Mouse (Mus musculus) cerebellum, adult 11-12 months (tissue): ENCODE data around the gene Hba-x.

Experiments
- DNase-seq: peaks from one replicate; pipeline ENCODE4 v3.0.0; 2022

Hba-x gene

DNA sequence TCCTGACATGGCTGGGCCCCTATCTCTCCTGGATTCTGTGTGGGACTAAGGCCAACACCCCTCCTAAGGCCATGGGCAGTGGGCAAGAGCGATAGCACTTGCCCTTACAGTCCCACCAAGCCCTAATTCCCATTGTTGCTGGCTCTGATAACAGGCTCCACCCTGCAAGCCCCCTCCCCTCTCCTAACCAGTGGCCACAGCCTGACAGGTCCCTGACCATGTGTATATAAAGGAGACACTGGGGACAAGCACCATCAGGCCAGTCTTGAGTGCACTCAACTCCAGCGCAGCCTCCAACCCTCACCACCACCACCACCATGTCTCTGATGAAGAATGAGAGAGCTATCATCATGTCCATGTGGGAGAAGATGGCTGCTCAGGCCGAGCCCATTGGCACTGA lies at the start of gene Hba-x:
Gene Hba-x (plus strand): TSS at position 54 of the 400 bp plus-strand sequence.
- no peak for DNase-seq

DNA sequence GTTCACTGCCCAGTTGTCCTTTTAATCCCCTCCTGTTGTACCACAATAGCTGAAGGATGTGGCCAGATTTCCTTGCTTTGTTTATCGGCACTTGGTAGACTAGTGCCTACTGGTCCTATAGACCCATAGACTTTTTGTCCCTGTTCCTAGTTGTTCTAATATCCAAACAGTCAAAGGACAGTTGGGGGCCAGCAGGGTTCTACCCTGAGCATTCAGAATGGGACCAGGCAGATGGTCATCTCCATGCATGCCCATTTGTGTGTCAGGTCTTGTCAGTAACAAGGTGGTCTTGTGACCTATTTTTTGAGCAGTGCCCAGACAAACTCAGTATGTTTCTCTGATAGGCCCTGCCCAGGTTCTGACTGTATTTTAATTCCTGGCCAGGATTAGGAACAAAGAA lies 49.2 kb upstream of the Hba-x start:
- peak; percentile 73 for DNase-seq

DNA sequence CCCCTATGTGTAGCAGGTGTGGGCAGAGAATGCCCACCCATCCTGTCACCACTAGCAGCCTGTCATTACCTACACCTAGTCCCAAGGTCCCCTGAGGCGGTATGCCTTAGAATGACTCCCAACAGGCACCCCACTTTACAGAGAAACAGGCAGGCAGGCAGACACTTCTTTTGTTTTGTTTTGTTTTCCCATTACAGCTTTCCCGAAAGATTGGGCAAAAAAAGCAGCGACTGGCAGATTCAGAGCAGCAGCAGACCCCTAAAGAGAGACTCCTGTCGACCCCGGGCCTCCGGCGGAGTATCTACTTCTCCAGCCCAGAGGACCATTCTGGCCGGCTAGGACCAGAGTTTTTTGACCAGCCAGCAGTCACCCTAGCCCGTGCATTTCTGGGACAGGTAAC lies 48.6 kb upstream of the Hba-x start:
- DNase-seq, result no peak

DNA sequence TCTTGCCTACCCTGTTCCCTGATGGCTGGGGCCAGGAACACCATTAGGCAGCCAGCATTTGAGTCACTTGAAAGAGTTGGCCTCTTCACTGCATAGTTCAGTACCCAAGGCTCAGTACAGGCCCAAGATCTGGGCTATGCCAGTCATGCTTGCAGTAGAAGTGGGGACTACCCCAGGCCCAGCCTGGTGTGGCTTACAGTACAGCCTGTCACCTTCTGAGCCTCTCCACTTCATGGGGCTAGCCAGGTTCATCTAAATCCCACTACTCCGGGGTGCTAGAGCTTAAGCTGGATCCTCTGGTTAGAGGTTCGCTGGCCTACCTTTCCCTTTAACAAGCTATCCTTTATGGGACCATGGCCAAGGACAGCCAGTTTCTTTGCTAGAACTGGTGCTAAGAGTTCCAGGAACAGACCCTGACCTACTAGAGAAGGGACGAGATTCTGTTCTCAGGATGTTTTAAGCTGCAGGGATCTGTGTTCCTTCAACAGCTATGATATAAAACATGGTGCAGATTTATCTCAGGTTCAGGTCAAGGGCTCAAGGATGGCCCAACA lies 47.8 kb upstream of the Hba-x start:
- DNase-seq, result peak; percentile 40

DNA sequence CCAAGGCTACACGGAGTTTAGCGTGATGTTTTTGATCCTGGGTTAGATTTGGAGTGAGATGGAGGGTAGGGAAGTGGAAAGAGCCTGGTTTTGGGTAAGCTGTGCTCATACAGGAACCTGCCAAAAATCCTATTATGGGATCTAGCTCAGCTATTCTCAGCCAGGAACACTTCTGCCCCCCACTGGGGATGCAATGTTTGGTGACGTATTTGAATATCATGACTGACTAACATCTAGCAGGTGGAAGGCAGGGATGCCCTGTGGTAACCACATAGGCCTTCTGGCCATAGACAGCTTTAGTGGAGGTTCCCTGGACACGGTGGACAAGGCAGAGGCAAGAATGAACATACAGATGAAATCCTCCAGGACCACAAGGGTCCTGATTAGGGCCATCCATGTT lies 46.0 kb upstream of the Hba-x start:
- DNase-seq, result peak; percentile 67

DNA sequence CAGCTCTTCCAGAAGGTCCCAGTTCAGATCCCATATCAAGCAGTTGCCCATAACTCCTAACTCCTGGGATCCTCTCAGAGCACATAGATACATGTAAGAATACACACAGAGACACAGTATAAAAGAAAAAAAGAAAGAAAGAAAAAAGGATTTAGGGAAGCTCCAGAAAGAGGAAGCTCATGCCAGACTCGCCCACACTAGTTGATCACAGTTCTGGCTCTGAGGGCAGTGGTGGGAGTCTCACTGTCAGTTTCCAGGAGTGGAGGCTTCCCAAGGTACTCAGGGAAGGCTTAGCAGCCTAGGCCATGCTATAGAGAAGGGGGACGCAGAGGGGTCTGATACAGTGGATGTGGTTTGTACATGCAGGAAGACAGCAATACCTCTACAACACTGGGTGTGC lies 45.1 kb upstream of the Hba-x start:
- no peak for DNase-seq

DNA sequence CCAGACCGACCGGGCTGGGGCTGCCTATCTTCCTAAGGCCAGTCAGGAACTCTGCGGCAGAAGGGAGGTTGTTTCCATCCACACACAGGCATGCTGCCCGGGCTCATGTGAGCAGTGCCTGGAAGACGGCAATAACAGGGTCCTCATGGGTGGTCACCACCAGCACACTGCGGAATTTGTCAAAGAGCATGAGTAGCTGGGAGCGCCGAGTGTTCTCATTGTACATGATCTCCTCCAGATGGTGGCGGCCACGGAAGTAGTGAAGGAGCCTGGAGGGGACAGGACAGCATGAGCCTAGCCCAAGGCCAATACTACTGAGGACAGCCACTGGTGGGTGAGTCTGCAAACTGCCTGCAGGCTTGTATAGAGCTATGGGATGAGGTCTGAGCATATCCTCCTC lies 43.4 kb upstream of the Hba-x start:
- DNase-seq, result peak; percentile 54

DNA sequence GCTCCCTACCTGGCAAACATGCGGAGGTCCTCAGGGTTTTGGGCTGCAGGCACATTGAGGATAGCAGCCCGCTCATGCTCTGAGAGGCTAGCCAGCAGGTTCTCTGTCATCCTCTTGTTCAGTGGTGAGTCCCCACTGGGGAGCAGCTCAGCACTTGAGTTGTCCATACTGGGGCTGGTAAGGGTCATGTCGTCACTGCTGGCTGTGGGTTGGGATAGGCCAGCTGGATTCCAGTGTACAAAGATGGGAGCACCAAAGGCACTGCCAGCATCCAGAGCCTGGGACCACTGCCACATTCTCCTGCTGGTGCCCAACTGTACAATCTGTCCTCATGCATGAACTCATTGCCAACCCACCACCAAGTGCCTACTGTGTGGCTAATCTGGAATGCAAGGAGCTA lies 42.3 kb upstream of the Hba-x start:
- DNase-seq, result peak; percentile 68

DNA sequence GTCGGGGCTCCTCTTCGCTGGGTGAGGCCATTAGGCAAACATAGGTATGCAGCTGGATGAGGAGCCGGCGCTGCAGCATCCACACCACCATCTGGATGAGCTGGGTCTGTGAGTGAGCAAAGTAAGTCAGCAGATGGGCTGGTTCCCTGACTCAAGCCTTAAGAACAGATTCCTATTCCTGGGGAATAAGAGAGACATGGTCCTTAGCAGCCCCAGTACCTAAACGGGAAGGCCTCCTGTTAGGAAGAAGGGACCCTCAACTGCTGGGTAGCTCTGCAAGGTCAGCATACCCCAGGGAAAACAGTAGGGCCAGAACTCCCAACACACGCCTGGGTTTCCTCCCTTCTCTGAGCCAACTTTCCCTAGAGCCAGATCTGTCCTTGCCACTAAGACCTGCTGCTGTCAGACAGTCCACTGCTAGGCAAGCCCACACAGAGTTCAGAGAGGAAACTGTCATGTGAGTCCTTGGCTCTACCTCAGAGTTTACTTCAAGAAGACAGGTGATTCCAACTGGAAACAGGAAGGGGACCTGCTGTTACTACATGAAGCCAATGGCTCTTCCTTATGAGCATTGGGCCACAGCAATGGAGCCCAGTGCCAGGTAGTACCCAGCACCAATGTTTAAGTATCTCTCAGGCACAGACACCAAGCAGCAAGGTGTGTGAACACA lies 41.2 kb upstream of the Hba-x start:
- DNase-seq, result peak; percentile 30

DNA sequence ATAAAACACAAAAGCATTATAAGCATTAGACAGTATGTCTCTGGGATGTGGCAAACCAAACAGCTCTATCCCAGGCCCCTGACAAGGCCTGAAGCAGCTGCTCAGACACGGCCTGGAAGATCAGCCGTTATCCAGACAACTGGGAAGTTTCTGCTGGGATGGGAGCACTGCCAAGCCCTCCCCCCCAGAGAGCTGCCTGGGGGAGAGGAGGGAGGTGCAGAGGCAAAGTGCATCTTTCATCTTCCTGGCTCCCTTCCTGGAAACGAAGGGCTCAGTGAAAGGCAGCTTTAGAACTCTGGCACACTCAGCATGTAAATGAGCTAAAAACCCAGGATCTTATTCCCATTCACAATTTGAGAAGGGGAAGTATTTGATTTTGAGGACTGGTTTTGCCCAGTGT lies 40.6 kb upstream of the Hba-x start:
- peak; percentile 66 for DNase-seq

DNA sequence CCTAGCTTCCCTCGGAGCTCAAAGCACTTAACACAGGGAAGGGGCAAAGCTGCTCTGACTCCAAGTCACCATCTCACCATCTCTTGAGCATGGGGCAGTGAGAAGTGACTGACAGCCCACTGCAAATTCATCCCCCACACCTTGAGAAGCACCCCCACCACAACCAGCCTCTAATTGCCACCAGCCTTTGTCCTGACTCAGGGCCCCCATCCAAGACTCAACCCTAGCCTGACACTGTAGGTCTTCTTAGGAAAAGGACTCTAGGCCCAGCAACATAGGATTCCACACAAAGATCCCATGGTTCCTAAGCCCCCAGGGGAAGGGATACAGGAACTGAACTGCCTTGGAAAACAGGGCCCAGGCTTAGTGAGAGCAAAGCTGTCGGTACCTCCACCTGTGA lies 40.1 kb upstream of the Hba-x start:
- DNase-seq, result peak; percentile 44

DNA sequence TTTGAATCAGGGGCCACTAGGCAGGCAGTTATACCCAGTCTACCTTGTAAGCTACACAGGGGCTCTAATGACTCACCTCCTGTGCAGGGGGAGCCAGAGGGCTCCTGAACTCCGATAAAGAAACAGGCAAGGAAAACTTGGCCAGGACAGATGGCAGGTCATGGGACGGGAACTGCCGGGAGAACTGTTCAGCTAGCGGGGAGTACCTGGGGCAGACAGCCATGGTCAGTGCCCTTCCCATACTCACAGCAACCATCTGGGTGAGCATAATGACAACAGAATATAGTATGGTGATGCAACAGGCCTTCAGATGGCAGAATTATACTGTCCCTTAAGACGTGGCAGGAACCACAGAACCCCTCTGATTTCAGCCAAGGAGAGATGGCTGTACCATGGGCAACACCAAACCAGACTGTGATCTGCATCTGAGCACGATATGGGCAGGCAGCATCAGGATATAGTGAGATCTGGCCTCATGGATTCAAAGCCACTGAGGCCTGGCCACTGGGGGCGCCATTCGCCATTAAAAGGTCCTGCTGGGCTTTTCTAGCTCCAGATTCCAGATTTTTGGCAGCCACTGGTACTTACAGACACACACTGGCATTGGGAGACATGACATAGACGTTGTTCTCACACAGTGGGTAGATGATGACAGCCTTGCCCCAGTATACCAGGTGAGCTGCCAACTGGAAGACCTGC lies 39.3 kb upstream of the Hba-x start:
- DNase-seq, result peak; percentile 78

DNA sequence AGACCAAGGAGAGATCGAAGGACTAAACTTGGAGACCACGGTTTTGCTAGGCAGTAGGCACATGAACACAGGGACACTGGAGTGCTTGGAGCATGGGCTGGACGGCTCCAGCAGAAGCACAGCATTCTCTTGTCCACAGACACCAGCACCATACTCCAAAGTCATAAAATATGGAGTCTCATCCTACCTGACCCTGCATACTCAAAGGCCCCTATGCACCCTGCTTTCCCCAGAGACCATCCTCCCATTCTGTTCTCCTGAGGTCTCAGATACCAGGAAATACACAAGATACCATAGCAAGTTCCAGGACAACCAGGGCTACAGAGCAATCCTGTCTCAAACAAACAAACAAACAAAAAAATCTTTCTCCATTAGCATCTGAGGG lies 38.8 kb upstream of the Hba-x start:
- no peak for DNase-seq

DNA sequence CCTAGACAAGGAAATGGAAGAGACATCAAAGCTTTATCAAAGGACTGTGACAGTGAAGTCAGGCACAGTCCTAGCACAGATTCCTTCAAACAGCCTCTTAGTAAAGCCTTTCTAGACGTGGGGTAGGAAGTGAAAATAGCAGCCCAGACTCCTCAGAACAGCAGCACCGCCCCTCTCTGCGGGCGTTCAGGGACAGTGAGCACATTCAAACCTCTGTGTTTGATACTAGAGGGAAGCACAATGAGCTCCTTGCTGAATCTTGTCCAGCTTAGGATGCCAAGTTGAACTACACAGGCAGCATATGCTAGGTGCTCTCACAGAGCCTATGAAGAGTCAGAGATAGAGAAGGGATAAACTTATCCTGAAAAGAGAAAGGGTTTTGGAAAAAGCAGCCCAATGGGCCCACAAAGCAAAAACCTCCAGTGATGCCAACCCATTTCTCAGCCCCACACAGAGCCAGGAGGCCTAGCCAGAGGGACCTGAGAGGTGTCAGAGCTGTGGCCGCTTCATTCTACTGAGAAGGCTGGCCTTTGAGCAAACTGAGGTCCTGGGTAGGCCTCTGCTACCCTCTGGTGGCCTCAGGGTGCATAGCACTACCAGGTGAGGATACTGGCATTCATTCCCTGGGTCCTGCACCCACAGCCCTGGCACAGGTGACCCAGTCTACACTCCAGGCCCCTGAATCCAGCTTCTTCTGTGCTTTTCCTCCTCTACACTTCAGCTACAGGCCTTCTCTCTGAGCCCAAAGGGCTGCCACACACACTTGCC lies 37.9 kb upstream of the Hba-x start:
- peak; percentile 80 for DNase-seq

DNA sequence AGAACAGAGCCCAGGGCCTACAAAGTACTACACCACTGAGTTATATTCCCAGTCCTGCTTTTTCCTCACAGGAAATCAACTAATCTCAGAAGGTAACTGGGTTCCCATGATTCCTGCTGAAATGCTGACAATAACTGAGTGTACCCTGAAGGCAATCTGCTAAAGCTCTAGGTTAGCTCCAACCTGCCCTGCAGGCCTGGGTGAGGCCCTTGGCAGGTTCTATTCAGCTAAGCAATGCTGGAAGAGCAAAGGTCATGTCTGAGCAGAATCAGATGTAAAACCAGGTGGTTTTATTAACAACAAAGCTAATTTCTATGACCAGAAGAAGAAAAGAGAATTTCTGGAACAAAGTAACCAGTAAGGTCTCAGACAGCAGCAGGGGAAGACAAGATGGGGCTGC lies 34.8 kb upstream of the Hba-x start:
- no peak for DNase-seq

DNA sequence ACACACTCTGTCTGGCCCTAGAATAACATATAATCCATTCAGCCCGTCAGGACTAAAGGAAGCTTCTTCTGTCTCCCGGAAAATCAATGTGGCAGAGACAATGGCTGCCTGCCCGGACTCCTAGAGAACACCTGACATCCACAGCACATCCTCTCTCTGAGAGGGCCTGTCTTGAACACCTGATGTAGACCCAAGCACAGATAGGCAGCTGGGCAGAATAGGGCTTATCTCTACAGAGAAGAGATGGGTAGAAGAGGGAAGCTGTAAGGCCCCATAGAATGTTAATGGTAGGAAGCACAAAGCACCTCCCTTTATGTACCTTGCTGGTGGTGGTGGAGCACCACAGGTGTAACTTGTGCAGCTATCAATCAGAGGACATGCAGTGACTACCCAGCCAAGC lies 34.0 kb upstream of the Hba-x start:
- no peak for DNase-seq

DNA sequence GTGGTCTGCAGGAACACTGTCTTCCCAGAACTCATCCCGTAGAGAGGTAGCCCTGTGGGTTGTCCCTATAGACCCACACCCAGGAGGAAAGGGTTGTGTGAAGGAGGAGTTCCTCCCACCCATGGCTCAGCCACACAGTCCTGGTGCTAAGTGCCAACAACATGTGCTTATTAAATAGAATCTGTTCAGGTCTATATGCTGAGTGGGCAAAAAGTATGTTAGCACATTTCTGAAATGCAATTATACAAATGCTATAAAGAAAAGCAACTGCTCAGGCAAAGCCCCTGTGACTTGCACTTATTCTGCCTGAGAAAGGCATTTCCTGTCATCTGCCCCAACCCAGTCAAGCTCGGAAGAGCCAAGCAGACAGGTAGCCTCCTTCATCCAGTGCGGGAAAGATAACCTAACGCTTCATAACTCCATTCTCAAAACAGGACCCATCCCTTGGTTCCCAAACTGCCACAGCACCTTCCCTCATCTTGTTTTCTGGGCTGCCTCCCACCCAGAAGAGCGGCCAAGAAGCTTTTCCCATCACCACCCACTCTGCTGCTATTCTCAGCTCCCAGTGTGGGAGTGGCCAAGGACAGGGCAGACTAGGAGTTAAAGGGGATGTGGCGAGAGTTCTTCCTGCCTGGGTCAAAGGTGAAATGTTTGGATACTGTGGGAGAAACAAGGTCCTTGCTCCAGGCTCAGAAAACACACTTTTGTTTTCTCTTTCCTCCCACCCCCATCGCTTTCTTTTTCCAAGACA lies 32.8 kb upstream of the Hba-x start:
- DNase-seq, result no peak

DNA sequence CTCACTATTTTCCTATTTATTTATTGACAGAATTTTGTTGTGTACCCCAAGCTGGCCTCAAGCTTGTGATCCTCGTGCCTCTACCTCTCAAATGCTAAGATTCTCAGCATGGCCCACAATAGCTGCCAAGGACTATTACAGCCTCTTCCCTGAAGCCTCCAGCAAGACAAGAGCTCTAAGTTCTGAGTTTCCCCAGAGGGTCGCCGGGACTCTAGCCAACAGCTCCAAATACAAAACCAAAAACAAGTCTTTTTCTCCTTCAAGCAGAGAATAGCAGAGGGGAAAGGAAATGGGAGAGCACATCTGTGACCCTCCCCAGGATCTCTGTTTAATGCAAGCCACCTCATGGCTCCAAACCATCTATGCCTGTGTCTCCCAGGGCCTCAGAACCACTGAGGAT lies 32.1 kb upstream of the Hba-x start:
- DNase-seq, result no peak

DNA sequence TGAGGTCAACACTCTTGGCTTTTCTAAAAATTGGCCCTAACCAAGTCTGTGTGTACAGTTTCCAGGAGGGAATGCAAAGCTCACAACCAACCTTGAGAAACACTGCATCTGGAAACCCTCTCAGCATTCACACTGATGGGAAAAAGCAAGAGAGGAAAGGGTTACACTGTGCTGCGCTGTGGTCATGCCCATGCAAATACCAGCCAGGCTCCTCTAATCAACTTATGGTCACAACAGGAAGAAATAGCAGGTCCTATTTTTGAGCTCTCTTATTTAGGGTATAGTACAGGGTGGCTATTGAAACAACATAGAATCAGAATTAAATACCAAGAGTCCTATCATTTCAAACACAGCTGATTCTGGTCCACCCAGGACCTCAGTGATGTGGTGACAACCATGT lies 31.6 kb upstream of the Hba-x start:
- no peak for DNase-seq

DNA sequence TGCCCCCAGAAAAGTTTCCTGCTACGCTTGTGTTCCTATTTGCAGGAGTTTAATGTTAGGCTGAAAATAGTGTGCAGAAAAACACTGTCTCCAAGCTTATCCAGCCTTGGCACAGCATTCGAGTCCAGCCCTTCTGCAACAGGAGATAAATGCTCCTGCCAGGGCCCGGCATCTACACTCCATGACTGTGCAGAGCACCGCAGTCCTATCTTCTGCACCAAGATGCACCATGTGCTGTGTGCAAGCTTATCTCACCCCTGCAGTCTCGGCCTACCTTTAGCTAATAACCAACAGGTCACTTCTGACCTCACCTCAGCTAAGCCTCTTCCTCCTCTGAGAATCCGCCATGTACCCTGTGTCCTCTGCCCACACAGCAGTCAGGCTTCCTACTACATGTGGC lies 30.6 kb upstream of the Hba-x start:
- no peak for DNase-seq

DNA sequence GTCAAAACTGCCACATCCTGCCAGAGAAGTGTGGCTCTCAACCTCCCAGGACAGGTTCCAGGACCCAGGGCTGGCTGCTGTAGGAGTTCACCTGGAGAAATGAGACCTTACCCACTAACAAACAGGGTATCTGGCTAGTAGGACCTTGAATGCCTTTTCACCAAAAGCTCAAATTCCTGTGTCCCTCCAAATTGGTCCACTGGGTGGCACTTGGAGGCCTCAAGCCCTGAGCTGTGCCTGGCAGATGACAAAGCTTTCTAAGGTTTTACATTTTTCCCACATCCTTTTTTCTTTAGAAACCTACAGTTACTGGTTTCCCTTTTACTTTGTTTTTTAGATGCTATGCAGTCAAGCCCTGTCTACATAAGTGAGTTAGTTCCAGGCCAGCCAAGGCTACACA lies 29.1 kb upstream of the Hba-x start:
- DNase-seq, result no peak

DNA sequence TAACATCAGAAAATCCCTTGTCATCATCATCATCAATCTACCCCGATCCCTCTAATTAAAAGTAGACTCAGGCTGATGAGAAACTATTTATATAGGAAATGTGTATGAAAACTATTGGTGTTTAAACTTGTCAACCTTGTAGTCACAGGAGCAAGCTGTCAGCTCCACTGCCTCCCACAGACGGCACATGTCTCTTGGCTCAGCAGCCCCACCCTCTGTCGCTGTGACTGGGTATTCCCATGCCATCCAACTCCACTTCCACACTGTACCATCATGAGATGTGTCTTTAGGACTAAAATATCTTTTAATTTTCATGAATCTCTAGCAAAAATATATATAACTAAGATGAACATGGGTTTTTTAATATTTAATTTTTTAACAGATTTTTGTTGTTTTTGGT lies 27.9 kb upstream of the Hba-x start:
- no peak for DNase-seq
